Mouse (Mus musculus) lung, postnatal 0 days (tissue): ENCODE data around the gene Zfp956.

ENCODE experiments used
- CTCF ChIP-seq: IDR thresholded peaks from 2 replicates; pipeline ENCODE4 v1.5.1; 2016; ENCODE audit warnings: antibody characterized with exemption, mild to moderate bottlenecking
- EP300 ChIP-seq: IDR thresholded peaks from 2 replicates; pipeline ENCODE4 v1.6.1; 2016; ENCODE audit warnings: antibody characterized with exemption, mild to moderate bottlenecking, control low read depth

DNA sequence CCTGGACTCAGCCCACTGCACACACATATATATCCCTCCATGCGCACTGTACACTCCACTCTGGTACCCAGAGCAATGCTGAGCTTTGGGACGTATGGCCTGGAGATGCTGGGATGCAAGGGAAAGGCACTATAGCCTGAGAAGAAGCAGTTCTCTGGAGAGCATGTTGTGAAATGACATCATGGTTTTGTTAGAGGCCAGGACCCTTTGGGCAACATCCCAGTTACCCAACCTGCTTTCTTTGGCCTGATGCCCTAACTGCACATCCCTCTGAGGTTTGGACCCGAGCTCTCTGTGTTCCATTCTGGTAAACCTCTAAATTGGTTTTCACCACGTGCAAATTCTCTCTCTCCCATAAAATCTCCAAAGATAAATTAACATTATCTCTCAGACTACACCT lies 49.6 kb upstream of the Zfp956 start:
- TF ChIP-seq CTCF (no peak), EP300 (no peak)
